Mouse (Mus musculus): ENCODE measurements around the gene Zcwpw1.
"Not testable (repeated sequence)": the region's sequence is repeated elsewhere in the genome, so short reads cannot be mapped to it uniquely, and the experiment has no call there.

Zcwpw1 gene

DNA sequence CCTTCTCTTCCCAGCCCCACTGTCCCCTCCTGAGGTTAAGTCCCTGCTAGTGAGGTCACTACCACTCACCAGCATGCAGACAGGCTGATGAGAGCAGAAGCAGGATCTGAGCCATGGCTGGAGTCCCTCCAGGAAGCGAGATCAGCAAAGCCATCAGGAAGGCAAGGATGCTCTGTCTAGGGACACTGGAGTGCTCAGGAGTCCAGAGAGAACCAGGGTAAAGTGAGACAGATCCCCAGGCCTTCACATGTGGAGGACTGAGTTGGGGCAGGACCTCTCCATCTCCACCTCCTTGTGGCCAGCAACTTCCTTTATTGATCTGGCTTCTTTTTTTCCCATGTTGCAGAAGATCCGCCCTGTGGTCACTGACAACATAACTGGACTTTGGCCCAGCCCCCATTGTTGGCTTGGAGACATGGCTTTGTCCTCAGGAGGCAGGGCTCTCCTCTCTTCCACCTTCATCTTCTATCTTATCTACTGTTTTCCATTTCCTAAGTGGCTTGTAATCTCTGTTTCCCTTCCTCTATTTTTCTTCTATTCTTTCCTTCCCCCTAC lies 48.4 kb downstream of the Zcwpw1 start, which contains the start of gene Pilra:
Pilra (minus strand) TSS at position 316 of the 555 bp plus-strand sequence.
- DNase-seq (ENCODE audit: low spot score) = not testable (repeated sequence)

DNA sequence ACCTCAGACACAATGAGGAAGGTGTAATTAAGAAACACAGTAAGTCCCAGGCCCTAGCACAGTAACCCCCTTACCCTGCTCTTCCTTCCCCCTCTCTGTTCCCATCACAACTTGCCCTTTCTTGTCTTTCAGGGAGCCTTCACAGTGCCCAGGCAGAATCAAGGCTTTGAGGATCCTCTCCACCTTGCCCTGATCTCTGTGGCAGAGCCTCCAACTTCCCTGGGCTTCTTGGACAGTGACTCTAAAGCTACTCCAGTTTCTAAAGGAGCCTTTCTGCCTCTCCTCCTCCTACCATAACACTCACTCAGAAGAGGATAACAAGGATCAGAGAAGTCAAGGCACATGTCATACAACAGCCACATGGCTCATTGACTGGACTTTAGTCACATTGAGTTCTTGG lies 49.0 kb downstream of the Zcwpw1 start:
- DNase-seq (ENCODE audit: low spot score) = no peak

DNA sequence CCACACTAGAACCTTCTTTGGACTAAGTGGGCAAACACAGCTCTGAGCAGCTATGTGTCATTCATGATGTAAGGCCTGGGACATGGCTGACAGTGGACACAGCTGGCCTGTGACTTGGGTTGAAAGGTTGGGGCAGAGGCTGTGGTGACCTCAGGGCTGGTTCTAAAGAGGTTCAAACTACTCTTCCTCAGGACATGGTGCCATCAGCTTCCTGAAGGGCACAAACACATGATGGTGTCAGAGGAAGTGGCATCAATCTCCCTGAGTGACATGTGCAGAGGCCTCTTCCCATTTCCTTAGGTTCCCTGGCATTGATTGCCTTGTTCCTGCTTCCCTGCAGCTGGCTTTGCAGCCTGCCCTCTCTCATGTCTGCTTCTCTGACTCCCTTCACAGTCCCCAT lies 49.5 kb downstream of the Zcwpw1 start:
- DNase-seq (ENCODE audit: low spot score) = not testable (repeated sequence)

DNA sequence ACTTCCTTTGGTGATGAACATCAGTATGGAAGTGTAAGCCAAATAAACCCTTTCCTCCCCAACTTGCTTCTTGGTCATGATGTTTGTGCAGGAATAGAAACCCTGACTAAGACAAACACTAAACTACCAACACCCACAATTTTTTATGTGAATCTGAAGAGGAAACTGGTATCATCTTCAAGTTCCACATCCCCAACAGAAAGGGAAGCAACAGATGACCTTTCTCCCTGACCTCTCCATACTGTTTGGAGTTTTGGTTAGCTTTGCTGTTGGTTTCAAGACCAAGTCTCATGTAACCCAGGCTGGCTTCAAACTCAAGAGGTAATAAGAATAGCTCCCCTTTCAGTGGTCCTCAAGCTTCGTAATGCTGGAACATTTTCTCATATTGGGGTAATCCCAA lies 62.7 kb downstream of the Zcwpw1 start:
- not testable (repeated sequence) for DNase-seq (ENCODE audit: low spot score)

DNA sequence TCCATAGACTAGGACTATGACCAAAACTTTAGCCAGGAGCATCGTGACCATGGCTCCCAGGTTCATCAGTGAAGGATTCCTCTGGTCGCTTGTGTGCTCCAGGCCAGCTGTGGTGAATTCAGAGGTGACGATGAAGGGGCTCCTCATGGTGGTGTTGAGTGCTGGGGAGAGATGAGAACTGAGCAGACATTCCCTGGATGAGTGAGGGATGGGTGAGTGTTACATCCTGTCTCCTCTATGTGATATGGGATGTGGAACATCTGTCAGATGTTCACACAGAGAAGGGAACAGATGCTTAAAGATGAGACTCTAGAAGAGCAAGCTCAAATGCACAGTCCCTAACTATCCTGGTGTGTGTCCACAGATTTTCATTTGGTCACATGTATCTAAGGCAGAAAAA lies 67.3 kb downstream of the Zcwpw1 start:
- not testable (repeated sequence) for DNase-seq (ENCODE audit: low spot score)

DNA sequence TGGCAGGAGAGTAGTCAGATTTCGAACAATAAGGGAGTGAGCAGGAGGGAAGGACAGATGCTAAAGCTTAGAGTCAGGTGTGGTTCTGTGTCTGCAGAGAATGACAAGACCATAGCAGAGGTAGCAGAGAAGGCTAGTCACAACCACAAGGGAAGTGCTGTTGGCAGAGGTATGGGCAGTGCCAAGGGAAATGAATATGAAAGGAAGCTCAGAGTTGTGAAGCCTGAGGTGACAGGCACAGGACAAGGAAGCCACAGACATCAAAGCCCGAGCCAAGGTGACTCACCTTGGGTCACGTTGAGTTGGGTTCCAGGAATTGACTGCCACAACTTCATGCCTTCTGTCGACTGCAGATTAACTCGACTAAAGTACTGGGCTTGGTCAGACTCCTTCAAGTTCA lies 69.3 kb downstream of the Zcwpw1 start:
- not testable (repeated sequence) for DNase-seq (ENCODE audit: low spot score)

DNA sequence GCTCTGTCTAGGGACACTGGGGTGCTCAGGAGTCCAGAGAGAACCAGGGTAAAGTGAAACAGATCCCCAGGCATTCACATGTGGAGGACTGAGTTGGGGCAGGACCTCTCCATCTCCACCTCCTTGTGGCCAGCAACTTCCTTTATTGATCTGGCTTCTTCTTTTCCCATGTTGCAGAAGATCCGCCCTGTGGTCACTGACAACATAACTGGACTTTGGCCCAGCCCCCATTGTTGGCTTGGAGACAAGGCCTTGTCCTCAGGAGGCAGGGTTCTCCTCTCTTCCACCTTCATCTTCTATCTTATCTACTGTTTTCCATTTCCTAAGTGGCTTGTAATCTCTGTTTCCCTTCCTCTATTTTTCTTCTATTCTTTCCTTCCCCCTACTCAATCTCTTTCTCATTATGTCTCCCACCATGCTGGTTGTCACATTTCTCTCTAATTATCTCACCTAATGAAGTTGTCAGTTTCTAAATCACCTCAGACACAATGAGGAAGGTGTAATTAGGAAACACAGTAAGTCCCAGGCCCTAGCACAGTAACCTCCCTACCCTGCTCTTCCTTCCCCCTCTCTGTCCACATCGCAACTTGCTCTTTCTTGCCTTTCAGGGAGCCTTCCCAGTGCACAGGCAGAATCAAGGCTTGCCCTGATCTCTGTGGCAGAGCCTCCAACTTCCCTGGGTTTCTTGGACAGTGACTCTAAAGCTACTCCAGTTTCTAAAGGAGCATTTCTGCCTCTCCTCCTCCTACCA lies 70.5 kb downstream of the Zcwpw1 start, which contains the start of gene Pilrb1:
Pilrb1 (minus strand) TSS at position 147 of the 751 bp plus-strand sequence.
- DNase-seq (ENCODE audit: low spot score) = not testable (repeated sequence)

DNA sequence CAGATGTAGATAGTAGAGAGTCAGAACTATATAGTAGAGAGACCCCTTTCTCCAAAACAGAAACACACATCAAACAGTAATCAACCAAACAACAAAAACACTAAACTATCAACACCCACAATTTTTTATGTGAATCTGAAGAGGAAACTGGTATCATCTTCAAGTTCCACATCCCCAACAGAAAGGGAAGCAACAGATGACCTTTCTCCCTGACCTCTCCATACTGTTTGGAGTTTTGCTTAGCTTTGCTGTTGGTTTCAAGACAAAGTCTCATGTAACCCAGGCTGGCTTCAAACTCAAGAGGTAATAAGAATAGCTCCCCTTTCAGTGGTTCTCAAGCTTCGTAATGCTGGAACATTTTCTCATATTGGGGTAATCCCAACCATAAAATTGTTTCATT lies 76.4 kb downstream of the Zcwpw1 start:
- DNase-seq (ENCODE audit: low spot score) = not testable (repeated sequence)

DNA sequence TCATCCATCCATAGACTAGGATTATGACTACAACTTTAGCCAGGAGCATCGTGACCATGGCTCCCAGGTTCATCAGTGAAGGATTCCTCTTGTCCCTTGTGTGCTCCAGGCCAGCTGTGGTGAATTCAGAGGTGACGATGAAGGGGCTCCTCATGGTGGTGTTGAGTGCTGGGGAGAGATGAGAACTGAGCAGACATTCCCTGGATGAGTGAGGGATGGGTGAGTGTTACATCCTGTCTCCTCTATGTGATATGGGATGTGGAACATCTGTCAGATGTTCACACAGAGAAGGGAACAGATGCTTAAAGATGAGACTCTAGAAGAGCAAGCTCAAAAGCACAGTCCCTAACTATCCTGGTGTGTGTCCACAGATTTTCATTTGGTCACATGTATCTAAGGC lies 81.0 kb downstream of the Zcwpw1 start:
- not testable (repeated sequence) for DNase-seq (ENCODE audit: low spot score)

DNA sequence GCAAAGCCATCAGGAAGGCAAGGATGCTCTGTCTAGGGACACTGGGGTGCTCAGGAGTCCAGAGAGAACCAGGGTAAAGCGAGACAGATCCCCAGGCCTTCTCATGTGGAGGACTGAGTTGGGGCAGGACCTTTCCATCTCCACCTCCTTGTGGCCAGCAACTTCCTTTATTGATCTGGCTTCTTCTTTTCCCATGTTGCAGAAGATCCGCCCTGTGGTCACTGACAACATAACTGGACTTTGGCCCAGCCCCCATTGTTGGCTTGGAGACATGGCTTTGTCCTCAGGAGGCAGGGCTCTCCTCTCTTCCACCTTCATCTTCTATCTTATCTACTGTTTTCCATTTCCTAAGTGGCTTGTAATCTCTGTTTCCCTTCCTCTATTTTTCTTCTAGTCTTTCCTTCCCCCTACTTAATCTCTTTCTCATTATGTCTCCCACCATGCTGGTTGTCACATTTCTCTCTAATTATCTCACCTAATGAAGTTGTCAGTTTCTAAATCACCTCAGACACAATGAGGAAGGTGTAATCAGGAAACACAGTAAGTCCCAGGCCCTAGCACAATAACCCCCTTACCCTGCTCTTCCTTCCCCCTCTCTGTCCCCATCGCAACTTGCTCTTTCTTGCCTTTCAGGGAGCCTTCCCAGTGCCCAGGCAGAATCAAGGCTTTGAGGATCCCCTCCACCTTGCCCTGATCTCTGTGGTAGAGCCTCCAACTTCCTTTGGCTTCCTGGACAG lies 84.2 kb downstream of the Zcwpw1 start, which contains the start of gene Pilrb2:
Pilrb2 (minus strand) TSS at position 172 of the 737 bp plus-strand sequence.
- DNase-seq (ENCODE audit: low spot score) = not testable (repeated sequence)
